Mouse (Mus musculus): Measurements from ENCODE around the gene Lamc1. TPM values are rescaled to one million over a fixed set of nuclear protein-coding genes. Genes with fewer than 3 reads are reported as not detected.
"Not testable (repeated sequence)": the region's sequence is repeated elsewhere in the genome, so short reads cannot be mapped to it uniquely, and the experiment has no call there.

Gene Lamc1
- polyA plus RNA-seq, 1 experiment from 2014 or later, result 11.0 TPM

GRCm38 (mm10) chr1:153310190-153310589, 22.4 kb downstream of the Lamc1 start:
- no peak for ATAC-seq
- WGBS, result 89% methylated on average over 5 of the region's 5 CpGs
- Histone ChIP-seq H3K4me1 (ENCODE audit: control insufficient read depth, insufficient read depth, low read length) (peaks cover 19% of the 10 kb centered on the region), H3K27ac (ENCODE audit: low read length) (no peak overlapping the region), H3K9me3 (replicated peaks; ENCODE audit: control insufficient read depth, low read length, poor library complexity, severe bottlenecking) (no peaks in the 10 kb centered on the region), H3K36me3 (ENCODE audit: control insufficient read depth, insufficient read depth, low read length) (no peaks in the 10 kb centered on the region), H3K9ac (ENCODE audit: low read depth, low read length) (no peak overlapping the region), H3K4me3 (ENCODE audit: low read depth, low read length) (no peak overlapping the region), H3K4me2 (ENCODE audit: low read length) (no peak overlapping the region), H3K27me3 (ENCODE audit: control insufficient read depth, insufficient read depth, low read depth, low read length) (no peaks in the 10 kb centered on the region)

- Histone ChIP-seq H3K4me2 (ENCODE audit: low read length) (no peak overlapping the region), H3K4me1 (ENCODE audit: control insufficient read depth, insufficient read depth, low read length) (peaks cover 19% of the 10 kb centered on the region), H3K9me3 (replicated peaks; ENCODE audit: control insufficient read depth, low read length, poor library complexity, severe bottlenecking) (no peaks in the 10 kb centered on the region), H3K27ac (ENCODE audit: low read length) (no peak overlapping the region), H3K9ac (ENCODE audit: low read depth, low read length) (no peak overlapping the region), H3K4me3 (ENCODE audit: low read depth, low read length) (no peak overlapping the region), H3K27me3 (ENCODE audit: control insufficient read depth, insufficient read depth, low read depth, low read length) (no peaks in the 10 kb centered on the region), H3K36me3 (ENCODE audit: control insufficient read depth, insufficient read depth, low read length) (no peaks in the 10 kb centered on the region)
- 74% methylated on average over 4 of the region's 4 CpGs for WGBS
- no peak for ATAC-seq
These were observed 23.3 kb downstream of the Lamc1 start for GRCm38 (mm10) chr1:153309310-153309709.

GRCm38 (mm10) chr1:153308915-153309296, 23.7 kb downstream of the Lamc1 start:
- Histone ChIP-seq H3K27ac (ENCODE audit: low read length) (peak overlapping the region; percentile 56; the same call in 1 of the 2 replicates), H3K4me1 (ENCODE audit: control insufficient read depth, insufficient read depth, low read length) (peaks cover 19% of the 10 kb centered on the region), H3K9ac (ENCODE audit: low read depth, low read length) (no peak overlapping the region), H3K9me3 (replicated peaks; ENCODE audit: control insufficient read depth, low read length, poor library complexity, severe bottlenecking) (no peaks in the 10 kb centered on the region), H3K27me3 (ENCODE audit: control insufficient read depth, insufficient read depth, low read depth, low read length) (no peaks in the 10 kb centered on the region), H3K36me3 (ENCODE audit: control insufficient read depth, insufficient read depth, low read length) (no peaks in the 10 kb centered on the region), H3K4me3 (ENCODE audit: low read depth, low read length) (no peak overlapping the region), H3K4me2 (ENCODE audit: low read length) (peak overlapping the region; percentile 15)
- 40% methylated on average over 10 of the region's 10 CpGs for WGBS
- ATAC-seq, result peak; percentile 48; the same call in 1 of the 2 replicates

DNA sequence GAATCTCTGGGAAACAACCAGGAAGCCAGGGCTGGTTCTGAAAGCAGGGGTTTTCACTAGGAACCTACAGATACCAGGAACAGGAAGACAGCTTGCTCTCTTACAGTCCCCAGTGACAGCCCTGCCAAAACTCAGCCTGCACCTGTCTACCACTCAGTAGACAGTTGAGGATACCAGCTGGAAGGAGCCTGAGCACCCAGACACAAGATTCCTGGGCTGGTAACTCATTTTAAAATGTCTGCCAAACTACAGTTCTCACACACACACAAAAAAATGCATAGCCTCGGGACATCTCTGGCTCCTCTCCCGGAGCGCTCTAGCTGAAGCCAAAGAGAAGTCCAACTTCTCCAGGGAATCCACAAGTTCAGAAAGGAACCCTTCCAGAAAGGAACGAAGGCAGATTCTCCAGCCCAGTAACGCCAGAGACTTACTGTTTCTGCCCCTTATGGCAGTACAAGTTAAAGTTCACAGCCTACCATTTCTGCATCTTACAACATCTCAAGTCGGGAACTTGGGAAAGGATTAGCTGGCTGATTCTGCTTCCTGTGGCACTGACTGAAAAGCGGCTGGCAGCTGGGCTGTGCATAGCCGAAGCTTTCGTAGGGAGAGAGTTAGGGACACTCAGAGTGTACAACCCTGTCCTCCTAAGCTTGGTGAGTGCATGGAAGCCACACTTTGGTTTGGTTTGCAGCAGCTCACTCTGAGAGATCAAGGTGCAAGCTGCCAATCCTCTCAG, 24.2 kb downstream of the Lamc1 start:
- H3K27ac ChIP-seq (ENCODE audit: low read length), result peak overlapping the region; percentile 56; the same call in 1 of the 2 replicates
- no peaks in the 10 kb centered on the region for H3K9me3 ChIP-seq (replicated peaks; ENCODE audit: control insufficient read depth, low read length, poor library complexity, severe bottlenecking)
- WGBS, result 53% methylated on average over 9 of the region's 9 CpGs
- H3K27me3 ChIP-seq (ENCODE audit: control insufficient read depth, insufficient read depth, low read depth, low read length), result no peaks in the 10 kb centered on the region
- no peak overlapping the region for H3K4me3 ChIP-seq (ENCODE audit: low read depth, low read length)
- ATAC-seq, result peak; percentile 32; the same call in 1 of the 2 replicates
- H3K4me1 ChIP-seq (ENCODE audit: control insufficient read depth, insufficient read depth, low read length), result peaks cover 19% of the 10 kb centered on the region
- H3K9ac ChIP-seq (ENCODE audit: low read depth, low read length), result no peak overlapping the region
- peak overlapping the region; percentile 15 for H3K4me2 ChIP-seq (ENCODE audit: low read length)
- no peaks in the 10 kb centered on the region for H3K36me3 ChIP-seq (ENCODE audit: control insufficient read depth, insufficient read depth, low read length)

GRCm38 (mm10) chr1:153307509-153308178, 24.9 kb downstream of the Lamc1 start:
- Histone ChIP-seq H3K9ac (ENCODE audit: low read depth, low read length) (no peak overlapping the region), H3K27me3 (ENCODE audit: control insufficient read depth, insufficient read depth, low read depth, low read length) (no peaks in the 10 kb centered on the region), H3K4me3 (ENCODE audit: low read depth, low read length) (no peak overlapping the region), H3K4me1 (ENCODE audit: control insufficient read depth, insufficient read depth, low read length) (peaks cover 19% of the 10 kb centered on the region), H3K36me3 (ENCODE audit: control insufficient read depth, insufficient read depth, low read length) (no peaks in the 10 kb centered on the region), H3K4me2 (ENCODE audit: low read length) (no peak overlapping the region), H3K27ac (ENCODE audit: low read length) (peak overlapping the region; percentile 3; the same call in 1 of the 2 replicates), H3K9me3 (replicated peaks; ENCODE audit: control insufficient read depth, low read length, poor library complexity, severe bottlenecking) (no peaks in the 10 kb centered on the region)
- 78% methylated on average over 12 of the region's 12 CpGs for WGBS
- ATAC-seq, result no peak

GRCm38 (mm10) chr1:153305728-153306127, 26.9 kb downstream of the Lamc1 start:
- 79% methylated on average over 9 of the region's 9 CpGs for WGBS
- not testable (repeated sequence) for H3K9ac ChIP-seq (ENCODE audit: low read depth, low read length)
- peaks cover 19% of the 10 kb centered on the region for H3K4me1 ChIP-seq (ENCODE audit: control insufficient read depth, insufficient read depth, low read length)

GRCm38 (mm10) chr1:153305249-153305648, 27.3 kb downstream of the Lamc1 start:
- not testable (repeated sequence) for H3K36me3 ChIP-seq (ENCODE audit: control insufficient read depth, insufficient read depth, low read length); H3K9ac ChIP-seq (ENCODE audit: low read depth, low read length); ATAC-seq; H3K27ac ChIP-seq (ENCODE audit: low read length); H3K9me3 ChIP-seq (replicated peaks; ENCODE audit: control insufficient read depth, low read length, poor library complexity, severe bottlenecking); H3K4me3 ChIP-seq (ENCODE audit: low read depth, low read length); H3K27me3 ChIP-seq (ENCODE audit: control insufficient read depth, insufficient read depth, low read depth, low read length); H3K4me2 ChIP-seq (ENCODE audit: low read length)
- H3K4me1 ChIP-seq (ENCODE audit: control insufficient read depth, insufficient read depth, low read length), result peaks cover 19% of the 10 kb centered on the region
- WGBS, result 96% methylated on average over 22 of the region's 22 CpGs

More at GRCm38 (mm10) chr1:153305728-153306127, 26.9 kb downstream of the Lamc1 start:
- not testable (repeated sequence) for ATAC-seq; H3K27ac ChIP-seq (ENCODE audit: low read length); H3K4me2 ChIP-seq (ENCODE audit: low read length); H3K4me3 ChIP-seq (ENCODE audit: low read depth, low read length); H3K36me3 ChIP-seq (ENCODE audit: control insufficient read depth, insufficient read depth, low read length); H3K27me3 ChIP-seq (ENCODE audit: control insufficient read depth, insufficient read depth, low read depth, low read length); H3K9me3 ChIP-seq (replicated peaks; ENCODE audit: control insufficient read depth, low read length, poor library complexity, severe bottlenecking)

GRCm38 (mm10) chr1:153299436-153299835, 33.1 kb downstream of the Lamc1 start:
- H3K4me1 ChIP-seq (ENCODE audit: control insufficient read depth, insufficient read depth, low read length); ATAC-seq; H3K27me3 ChIP-seq (ENCODE audit: control insufficient read depth, insufficient read depth, low read depth, low read length); H3K4me3 ChIP-seq (ENCODE audit: low read depth, low read length); H3K4me2 ChIP-seq (ENCODE audit: low read length); H3K9me3 ChIP-seq (replicated peaks; ENCODE audit: control insufficient read depth, low read length, poor library complexity, severe bottlenecking); H3K27ac ChIP-seq (ENCODE audit: low read length); H3K36me3 ChIP-seq (ENCODE audit: control insufficient read depth, insufficient read depth, low read length); H3K9ac ChIP-seq (ENCODE audit: low read depth, low read length): not testable (repeated sequence)
- 89% methylated on average over 5 of the region's 5 CpGs for WGBS

DNA sequence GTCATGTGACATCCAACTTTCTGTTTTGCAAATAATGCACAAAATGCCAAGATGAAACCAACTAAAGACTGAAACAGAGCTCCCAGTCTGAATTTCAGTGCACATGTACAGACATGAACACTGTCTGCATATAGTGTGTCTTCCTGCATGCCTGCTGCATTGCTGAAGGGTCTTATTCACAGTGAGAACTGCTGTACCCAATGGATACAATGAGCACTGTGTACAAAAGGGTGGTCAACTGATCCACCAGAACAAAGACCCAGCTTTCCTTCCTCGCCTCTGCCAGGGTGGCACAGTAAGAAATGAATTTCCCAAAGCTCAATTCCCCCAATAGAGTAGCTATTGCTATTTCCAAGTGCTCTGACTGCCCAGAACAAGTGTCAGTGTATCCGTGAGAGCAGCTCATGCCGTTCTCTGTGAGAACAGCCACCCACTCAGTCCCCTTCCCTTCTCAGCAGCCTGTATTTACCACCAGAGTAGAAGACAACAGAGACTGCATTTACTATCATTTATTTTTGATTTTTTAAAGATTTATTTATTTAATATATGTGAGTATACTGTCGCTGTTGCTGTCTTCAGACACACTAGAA, 34.7 kb downstream of the Lamc1 start:
- H3K27ac ChIP-seq (ENCODE audit: low read length); H3K9me3 ChIP-seq (replicated peaks; ENCODE audit: control insufficient read depth, low read length, poor library complexity, severe bottlenecking); H3K4me2 ChIP-seq (ENCODE audit: low read length); H3K4me1 ChIP-seq (ENCODE audit: control insufficient read depth, insufficient read depth, low read length); ATAC-seq; H3K36me3 ChIP-seq (ENCODE audit: control insufficient read depth, insufficient read depth, low read length); H3K9ac ChIP-seq (ENCODE audit: low read depth, low read length); H3K27me3 ChIP-seq (ENCODE audit: control insufficient read depth, insufficient read depth, low read depth, low read length); H3K4me3 ChIP-seq (ENCODE audit: low read depth, low read length): not testable (repeated sequence)
- WGBS, result 74% methylated on average over 4 of the region's 4 CpGs

All from midbrain, embryonic 16.5 days (tissue).